Mouse (Mus musculus) forebrain, embryonic 11.5 days (tissue): Measurements from ENCODE around the gene B3galnt1. TPM values are rescaled to one million over a fixed set of nuclear protein-coding genes. Genes with fewer than 3 reads are reported as not detected.

Source experiments
- ATAC-seq: fragments of 200-750 bp; cut with Nextera tagmentation; replicated peaks from 2 replicates; pipeline ENCODE4 v1.8.0; 2017; ENCODE audit warnings: moderate TSS enrichment; ENCODE audit not compliant: low FRiP score
- DNase-seq: peaks from one replicate; pipeline ENCODE4 v3.0.0-alpha.2; 2017; ENCODE audit warnings: low spot score
- H3K27ac ChIP-seq: fragments of 300-500 bp; sonication (generic); 2 replicates; pipeline ENCODE4 v1.5.1; 2014; ENCODE audit warnings: low read depth, low read length
- H3K27me3 ChIP-seq: fragments of 300-500 bp; sonication (generic); 2 replicates; pipeline ENCODE4 v1.6.1; 2014; ENCODE audit warnings: mild to moderate bottlenecking, low read length, mixed read lengths; ENCODE audit not compliant: control insufficient read depth, insufficient read depth
- H3K36me3 ChIP-seq: fragments of 300-500 bp; sonication (generic); 2 replicates; pipeline ENCODE4 v1.6.1; 2014; ENCODE audit warnings: mild to moderate bottlenecking, low read length, moderate library complexity, mixed read lengths; ENCODE audit not compliant: control insufficient read depth, insufficient read depth
- H3K4me1 ChIP-seq: fragments of 300-500 bp; sonication (generic); replicated peaks from 2 replicates; pipeline ENCODE4 v1.6.1; 2014; ENCODE audit warnings: low read length, mixed read lengths; ENCODE audit not compliant: control insufficient read depth, insufficient read depth
- H3K4me2 ChIP-seq: fragments of 300-500 bp; sonication (generic); 2 replicates; pipeline ENCODE4 v1.6.1; 2014; ENCODE audit warnings: low read depth, mild to moderate bottlenecking, low read length, moderate library complexity, mixed read lengths; ENCODE audit not compliant: severe bottlenecking
- H3K4me3 ChIP-seq: fragments of 300-500 bp; sonication (generic); 2 replicates; pipeline ENCODE4 v1.5.1; 2014; ENCODE audit warnings: low read depth, low read length
- H3K9ac ChIP-seq: fragments of 300-500 bp; sonication (generic); 2 replicates; pipeline ENCODE4 v1.6.1; 2014; ENCODE audit warnings: low read length
- H3K9me3 ChIP-seq: fragments of 300-500 bp; sonication (generic); 2 replicates; pipeline ENCODE4 v1.6.1; 2016; ENCODE audit warnings: low read length, mixed read lengths; ENCODE audit not compliant: control insufficient read depth
- WGBS: fragments of 180-500 bp; shearing (Covaris S2); extraction: QIAGEN DNeasy Blood & Tissue Kit; methylation state at CpG from one replicate; pipeline ENCODE4 v1.1.7; 2014; 5-methylcytosine and 5-hydroxymethylcytosine counted together
- polyA plus RNA-seq: library from polyadenylated mRNA; unstranded; fragments of >200 nt; fragmentation: Nextera tagmentation; extraction: Ambion mirVana; gene quantifications from 2 replicates; pipeline ENCODE4 v1.2.1, GENCODE M21; 2014

Gene B3galnt1
- 33.4 and 36.8 TPM in 2 replicates for polyA plus RNA-seq

DNA sequence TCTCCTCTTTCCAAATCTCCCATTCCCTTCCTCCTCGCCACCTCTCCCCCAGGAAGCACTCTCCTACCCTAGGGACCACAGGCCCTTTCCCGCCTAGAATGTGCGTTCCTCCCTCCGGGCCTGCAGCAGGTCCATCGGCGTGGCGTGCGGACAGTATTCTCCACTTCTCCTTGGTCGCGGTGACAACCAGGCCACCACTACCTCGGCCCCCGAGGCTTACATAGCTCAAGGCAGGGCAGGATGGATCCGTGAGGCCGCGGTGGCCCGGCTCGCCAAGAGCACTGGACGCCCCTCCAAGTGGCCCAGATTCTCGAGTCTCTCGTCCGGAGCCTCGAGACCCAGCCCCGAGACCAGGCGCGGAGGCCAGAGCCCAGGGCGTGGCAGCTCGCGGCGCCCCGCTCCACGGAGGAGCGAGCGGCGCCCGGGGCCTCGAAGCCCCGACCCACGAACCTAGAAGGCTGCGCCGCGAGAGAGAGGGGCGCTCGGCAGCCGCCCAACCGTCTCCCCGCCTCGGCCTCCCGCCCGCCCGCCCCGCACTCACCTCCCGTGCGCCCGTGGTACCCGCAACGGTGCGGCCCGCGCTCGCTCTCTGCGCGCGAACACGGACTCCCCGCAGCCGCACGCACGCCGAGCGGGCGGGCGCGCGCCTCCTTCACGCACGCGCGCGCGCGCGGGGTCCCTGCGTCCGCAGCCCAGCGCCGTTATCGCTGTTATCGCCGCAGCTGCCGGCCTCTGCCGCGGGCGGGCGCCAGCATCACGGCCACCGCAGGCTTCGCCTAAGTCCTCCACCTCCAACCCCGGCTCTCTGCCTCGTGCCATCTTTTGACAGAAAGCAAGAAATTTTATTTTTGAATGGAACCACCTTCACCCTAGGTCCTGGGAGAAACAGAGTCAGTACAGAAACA lies at the start of gene B3galnt1:
Gene B3galnt1 (minus strand): TSS at position 700 of the 905 bp plus-strand sequence.
- DNase-seq, result peak; percentile 83
- ATAC-seq, result peak; percentile 89
- Histone ChIP-seq H3K27me3 (no peaks in the 10 kb centered on the region), H3K9me3 (no peaks in the 10 kb centered on the region), H3K4me3 (peak within 1 kb of the TSS; percentile 73), H3K36me3 (no peaks in the 10 kb centered on the region), H3K27ac (no peak within 1 kb of the TSS), H3K4me2 (peak within 1 kb of the TSS; percentile 79), H3K4me1 (peaks cover 2% of the 10 kb centered on the region; the same call in 1 of the 2 replicates), H3K9ac (peak within 1 kb of the TSS; percentile 82)
- under 1% methylated on average over 73 of the region's 99 CpGs for WGBS

DNA sequence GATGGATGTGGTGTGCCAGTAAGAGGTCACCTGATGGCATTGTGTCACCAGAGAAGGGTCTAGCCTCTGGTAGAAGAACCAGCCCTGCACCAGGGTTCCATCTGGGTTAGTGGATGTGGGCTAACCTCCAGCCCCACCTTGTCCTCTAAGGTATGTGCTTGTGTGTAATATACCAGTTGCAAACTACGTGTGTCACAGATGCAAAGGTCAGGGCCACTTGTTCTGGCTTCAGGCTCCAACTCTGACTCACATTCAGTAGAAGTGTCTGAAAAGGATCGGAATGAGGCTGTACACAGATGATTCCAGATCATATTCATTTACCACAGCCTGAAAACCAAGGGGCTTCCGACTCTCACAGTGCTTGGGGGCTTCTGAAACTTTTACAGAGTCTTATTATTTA lies 35.8 kb upstream of the B3galnt1 start:
- no peak for ATAC-seq
- H3K9ac ChIP-seq, result no peak overlapping the region
- H3K4me1 ChIP-seq, result no peaks in the 10 kb centered on the region
- WGBS, result 89% methylated on average over 3 of the region's 3 CpGs
- no peak overlapping the region for H3K4me3 ChIP-seq
- H3K27ac ChIP-seq, result no peak overlapping the region
- H3K27me3 ChIP-seq, result no peaks in the 10 kb centered on the region
- no peak overlapping the region for H3K4me2 ChIP-seq
- H3K36me3 ChIP-seq, result no peaks in the 10 kb centered on the region
- no peak for DNase-seq
- no peaks in the 10 kb centered on the region for H3K9me3 ChIP-seq

DNA sequence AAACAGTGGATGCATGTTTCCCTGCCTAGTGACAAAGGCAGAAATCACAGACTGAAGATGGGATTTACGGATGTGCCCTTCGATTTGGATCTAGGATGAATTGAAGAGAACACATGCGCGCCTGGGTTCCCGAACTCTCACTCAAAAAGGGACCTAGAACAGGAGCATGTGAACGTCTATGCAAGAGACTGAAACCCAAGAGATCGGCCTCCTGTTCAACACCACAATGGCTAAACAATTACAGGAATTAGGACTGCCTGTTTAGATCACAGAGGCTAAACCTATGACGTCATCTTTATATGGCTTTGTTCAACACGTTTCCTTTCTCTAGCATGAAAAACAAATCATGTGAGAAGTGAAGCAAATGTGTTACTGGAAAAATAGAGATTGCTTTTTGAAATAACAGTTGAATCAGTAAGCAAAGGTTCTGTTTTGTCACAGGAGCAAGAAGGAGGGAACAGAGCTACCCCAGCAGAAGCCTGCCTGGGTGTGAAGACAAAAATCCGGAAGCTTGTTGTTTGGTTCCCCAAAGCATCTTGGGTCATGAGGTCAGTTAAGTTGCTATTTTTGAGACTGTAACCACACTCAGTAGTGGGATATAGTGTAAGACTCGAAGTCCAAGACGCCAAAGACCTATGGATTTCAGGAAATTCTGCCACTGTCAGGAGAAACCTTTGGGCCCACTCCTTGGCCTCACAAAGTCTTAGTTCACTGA lies 35.1 kb upstream of the B3galnt1 start:
- ATAC-seq (no peak), DNase-seq (no peak)
- 80% methylated on average over 12 of the region's 12 CpGs for WGBS
- Histone ChIP-seq H3K27me3 (no peaks in the 10 kb centered on the region), H3K27ac (no peak overlapping the region), H3K9me3 (no peaks in the 10 kb centered on the region), H3K4me1 (no peaks in the 10 kb centered on the region), H3K4me2 (no peak overlapping the region), H3K9ac (no peak overlapping the region), H3K36me3 (no peaks in the 10 kb centered on the region), H3K4me3 (no peak overlapping the region)

DNA sequence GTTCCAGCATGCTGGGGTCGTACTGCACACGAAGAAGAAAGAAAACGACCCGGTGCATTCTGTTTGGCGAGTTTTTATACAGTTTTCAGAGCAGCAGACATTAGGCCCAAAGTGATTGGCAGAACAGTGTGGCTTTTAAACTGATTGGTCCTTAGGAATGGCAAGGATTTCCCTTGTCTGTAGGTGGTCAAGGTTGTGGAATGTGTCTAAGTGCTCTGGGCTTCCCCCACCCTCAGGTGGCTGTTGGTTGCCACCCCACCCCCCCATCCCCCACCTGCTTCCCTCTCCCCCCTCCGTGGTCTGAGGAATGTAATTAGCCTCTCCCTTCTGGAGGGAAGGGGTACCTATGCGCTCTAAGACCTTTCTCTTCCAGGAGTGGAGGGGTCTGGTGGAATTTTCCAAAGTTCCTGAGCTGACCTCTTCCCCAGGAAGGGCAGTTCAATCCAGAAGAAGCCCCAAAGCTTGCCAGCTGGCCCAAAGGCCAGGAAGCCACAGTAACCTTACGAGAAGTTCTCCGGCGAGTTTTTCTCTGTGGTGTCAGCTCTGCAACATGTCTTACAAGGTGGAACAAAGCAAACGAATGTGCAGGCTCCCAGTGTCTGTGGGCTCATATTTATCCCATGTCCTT lies 28.3 kb upstream of the B3galnt1 start:
- no peak for DNase-seq
- Histone ChIP-seq H3K27me3 (no peaks in the 10 kb centered on the region), H3K9ac (no peak overlapping the region), H3K4me2 (no peak overlapping the region), H3K9me3 (no peaks in the 10 kb centered on the region), H3K36me3 (no peaks in the 10 kb centered on the region), H3K4me3 (no peak overlapping the region), H3K4me1 (no peaks in the 10 kb centered on the region), H3K27ac (no peak overlapping the region)
- no peak for ATAC-seq
- 79% methylated on average over 11 of the region's 11 CpGs for WGBS

DNA sequence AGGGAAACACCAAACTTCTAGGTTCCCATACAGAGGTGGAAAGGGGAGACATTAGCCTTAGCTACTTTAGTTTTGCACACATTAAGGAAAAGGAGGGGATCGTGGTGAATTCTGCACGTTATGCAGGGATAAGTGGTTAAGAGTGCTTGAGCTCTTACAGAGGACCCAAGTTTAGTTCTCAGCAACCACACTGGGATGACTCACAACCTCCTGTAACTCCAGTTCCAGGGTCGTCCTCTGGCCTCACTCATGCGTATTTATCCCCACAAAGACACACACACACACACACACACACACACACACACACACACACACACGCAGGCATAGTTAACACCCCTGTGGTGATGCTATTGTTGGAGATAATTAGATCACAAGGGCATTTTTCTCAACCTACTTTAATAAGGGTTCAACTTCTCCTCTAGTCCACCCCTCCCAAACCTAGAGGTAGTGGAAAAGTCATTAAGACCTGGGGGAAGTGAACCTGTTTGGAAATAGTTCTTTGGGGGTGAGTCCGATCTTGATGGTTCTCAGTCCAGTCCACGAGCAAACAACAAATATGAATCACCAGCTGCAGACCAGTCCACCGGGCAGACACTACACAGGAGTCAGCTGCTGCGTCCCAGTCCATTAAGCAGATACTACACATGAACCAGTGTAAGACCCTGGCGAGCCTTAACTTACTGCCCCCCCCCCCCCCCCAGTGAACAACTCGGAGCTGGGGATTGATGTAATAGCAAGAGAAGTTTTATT lies 27.6 kb upstream of the B3galnt1 start:
- no peak overlapping the region for H3K4me3 ChIP-seq
- no peaks in the 10 kb centered on the region for H3K9me3 ChIP-seq
- H3K4me2 ChIP-seq, result no peak overlapping the region
- H3K27me3 ChIP-seq, result no peaks in the 10 kb centered on the region
- WGBS, result 73% methylated on average over 11 of the region's 11 CpGs
- no peaks in the 10 kb centered on the region for H3K36me3 ChIP-seq
- H3K27ac ChIP-seq, result no peak overlapping the region
- DNase-seq (no peak), ATAC-seq (0 out of 2 replicates have a peak, but pooled peaks have one; percentile 39)
- no peak overlapping the region for H3K9ac ChIP-seq
- no peaks in the 10 kb centered on the region for H3K4me1 ChIP-seq

DNA sequence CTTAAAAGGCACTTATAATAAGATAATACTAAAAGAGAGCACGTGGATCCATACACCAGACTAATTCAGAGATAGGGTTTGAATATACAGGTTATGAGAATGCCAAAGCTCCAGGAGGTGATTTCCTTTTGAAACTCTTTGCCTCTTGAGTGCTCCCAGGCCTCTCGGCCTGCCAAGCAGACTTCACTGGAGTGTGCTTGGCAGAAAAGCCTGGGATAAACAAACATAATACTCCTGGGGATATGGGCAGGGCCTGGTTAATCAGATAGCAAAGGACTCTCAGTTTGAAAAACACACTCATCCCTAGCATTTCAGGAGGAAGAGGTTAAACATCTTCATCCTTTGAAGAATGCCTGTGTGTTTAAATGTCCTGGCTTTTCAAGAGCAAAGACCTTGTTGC lies 25.4 kb upstream of the B3galnt1 start:
- H3K9me3 ChIP-seq, result no peaks in the 10 kb centered on the region
- no peaks in the 10 kb centered on the region for H3K4me1 ChIP-seq
- H3K27me3 ChIP-seq, result no peaks in the 10 kb centered on the region
- no peak overlapping the region for H3K9ac ChIP-seq
- no peak overlapping the region for H3K4me2 ChIP-seq
- no peak overlapping the region for H3K27ac ChIP-seq
- 83% methylated on average over 2 of the region's 2 CpGs for WGBS
- DNase-seq (no peak), ATAC-seq (no peak)
- no peak overlapping the region for H3K4me3 ChIP-seq
- H3K36me3 ChIP-seq, result no peaks in the 10 kb centered on the region

DNA sequence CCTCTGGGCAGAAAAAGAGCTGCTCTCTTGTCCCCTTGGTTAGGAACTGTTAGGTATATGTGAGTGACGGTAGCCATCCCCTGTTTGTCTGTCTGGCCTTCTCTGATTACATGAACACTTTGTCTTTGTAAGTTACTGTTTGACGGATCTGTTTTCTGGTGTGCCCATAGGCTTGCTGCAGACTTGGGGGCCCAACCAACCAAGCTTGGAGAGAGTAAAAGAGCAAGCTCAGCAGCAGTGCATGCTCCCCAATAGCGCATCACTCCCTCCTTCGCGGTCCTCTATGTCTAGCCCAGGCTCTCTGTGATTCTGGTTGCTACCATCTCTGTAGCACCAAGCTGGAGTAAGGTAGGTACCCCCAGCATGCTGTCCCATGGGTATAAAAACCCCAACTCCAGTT lies 9.1 kb upstream of the B3galnt1 start:
- H3K9ac ChIP-seq, result no peak overlapping the region
- H3K4me2 ChIP-seq, result no peak overlapping the region
- H3K27ac ChIP-seq, result no peak overlapping the region
- H3K4me3 ChIP-seq, result no peak overlapping the region
- H3K27me3 ChIP-seq, result no peaks in the 10 kb centered on the region
- no peaks in the 10 kb centered on the region for H3K4me1 ChIP-seq
- no peaks in the 10 kb centered on the region for H3K9me3 ChIP-seq
- ATAC-seq, result no peak
- 88% methylated on average over 5 of the region's 5 CpGs for WGBS
- no peaks in the 10 kb centered on the region for H3K36me3 ChIP-seq
- no peak for DNase-seq

DNA sequence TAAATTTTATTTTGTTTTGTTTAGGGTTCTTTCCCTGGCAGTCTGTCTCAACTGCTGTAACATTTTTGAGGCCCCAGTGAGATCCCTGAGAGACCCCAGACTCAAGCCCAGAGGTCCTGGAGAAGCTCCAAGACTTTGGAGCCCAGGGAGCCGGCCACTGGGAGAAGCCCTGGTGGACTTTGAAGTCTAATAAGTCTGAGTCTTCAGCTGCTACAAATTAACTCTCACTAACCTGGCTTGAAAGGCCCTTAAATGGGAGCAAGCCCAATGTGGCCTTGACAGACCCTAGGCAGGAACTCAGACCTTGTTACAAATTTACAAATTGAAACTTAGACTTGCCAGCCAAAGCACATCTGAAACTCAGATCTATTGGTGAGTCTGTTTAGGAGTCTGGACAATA lies 8.7 kb upstream of the B3galnt1 start:
- H3K4me3 ChIP-seq, result no peak overlapping the region
- no peak overlapping the region for H3K4me2 ChIP-seq
- no peaks in the 10 kb centered on the region for H3K36me3 ChIP-seq
- 69% methylated on average over 1 of the region's 1 CpGs for WGBS
- H3K27ac ChIP-seq, result no peak overlapping the region
- H3K9me3 ChIP-seq, result no peaks in the 10 kb centered on the region
- no peak for ATAC-seq
- no peak overlapping the region for H3K9ac ChIP-seq
- H3K27me3 ChIP-seq, result no peaks in the 10 kb centered on the region
- no peaks in the 10 kb centered on the region for H3K4me1 ChIP-seq
- no peak for DNase-seq
